Mouse (Mus musculus) liver, adult 2 months (tissue): Measurements from ENCODE around the gene Cyp4x1.

Experiments used
- CTCF ChIP-seq: fragments of 200-500 bp; IDR thresholded peaks from 2 replicates; pipeline ENCODE4 v1.5.1; 2011; ENCODE audit warnings: low read depth, low read length, control low read depth
- POLR2A ChIP-seq: fragments of 200-500 bp; IDR thresholded peaks from 2 replicates; pipeline ENCODE4 v1.6.1; 2011; ENCODE audit warnings: low read length, control low read depth; ENCODE audit not compliant: insufficient read depth; ENCODE audit errors: extremely low read depth

- TF ChIP-seq POLR2A (no peak), CTCF (no peak)
Observed at GRCm38 (mm10) chr4:115094056-115094455, 40.0 kb downstream of the Cyp4x1 start.
